Mouse (Mus musculus) forebrain, embryonic 11.5 days (tissue): ENCODE measurements around the gene Tcp11x2. TPM values are rescaled to one million over a fixed set of nuclear protein-coding genes. Genes with fewer than 3 reads are reported as not detected.

Source experiments
- ATAC-seq: fragments of 200-750 bp; cut with Nextera tagmentation; replicated peaks from 2 replicates; pipeline ENCODE4 v1.8.0; 2017; ENCODE audit warnings: moderate TSS enrichment; ENCODE audit not compliant: low FRiP score
- DNase-seq: peaks from one replicate; pipeline ENCODE4 v3.0.0-alpha.2; 2017; ENCODE audit warnings: low spot score
- H3K27ac ChIP-seq: fragments of 300-500 bp; sonication (generic); 2 replicates; pipeline ENCODE4 v1.5.1; 2014; ENCODE audit warnings: low read depth, low read length
- H3K27me3 ChIP-seq: fragments of 300-500 bp; sonication (generic); 2 replicates; pipeline ENCODE4 v1.6.1; 2014; ENCODE audit warnings: mild to moderate bottlenecking, low read length, mixed read lengths; ENCODE audit not compliant: control insufficient read depth, insufficient read depth
- H3K36me3 ChIP-seq: fragments of 300-500 bp; sonication (generic); 2 replicates; pipeline ENCODE4 v1.6.1; 2014; ENCODE audit warnings: mild to moderate bottlenecking, low read length, moderate library complexity, mixed read lengths; ENCODE audit not compliant: control insufficient read depth, insufficient read depth
- H3K4me1 ChIP-seq: fragments of 300-500 bp; sonication (generic); replicated peaks from 2 replicates; pipeline ENCODE4 v1.6.1; 2014; ENCODE audit warnings: low read length, mixed read lengths; ENCODE audit not compliant: control insufficient read depth, insufficient read depth
- H3K4me2 ChIP-seq: fragments of 300-500 bp; sonication (generic); 2 replicates; pipeline ENCODE4 v1.6.1; 2014; ENCODE audit warnings: low read depth, mild to moderate bottlenecking, low read length, moderate library complexity, mixed read lengths; ENCODE audit not compliant: severe bottlenecking
- H3K4me3 ChIP-seq: fragments of 300-500 bp; sonication (generic); 2 replicates; pipeline ENCODE4 v1.5.1; 2014; ENCODE audit warnings: low read depth, low read length
- H3K9ac ChIP-seq: fragments of 300-500 bp; sonication (generic); 2 replicates; pipeline ENCODE4 v1.6.1; 2014; ENCODE audit warnings: low read length
- H3K9me3 ChIP-seq: fragments of 300-500 bp; sonication (generic); 2 replicates; pipeline ENCODE4 v1.6.1; 2016; ENCODE audit warnings: low read length, mixed read lengths; ENCODE audit not compliant: control insufficient read depth
- WGBS: fragments of 180-500 bp; shearing (Covaris S2); extraction: QIAGEN DNeasy Blood & Tissue Kit; methylation state at CpG from one replicate; pipeline ENCODE4 v1.1.7; 2014; 5-methylcytosine and 5-hydroxymethylcytosine counted together
- polyA plus RNA-seq: library from polyadenylated mRNA; unstranded; fragments of >200 nt; fragmentation: Nextera tagmentation; extraction: Ambion mirVana; gene quantifications from 2 replicates; pipeline ENCODE4 v1.2.1, GENCODE M21; 2014

The Tcp11x2 gene
- polyA plus RNA-seq, 1 experiment from 2014 or later = not detected

DNA sequence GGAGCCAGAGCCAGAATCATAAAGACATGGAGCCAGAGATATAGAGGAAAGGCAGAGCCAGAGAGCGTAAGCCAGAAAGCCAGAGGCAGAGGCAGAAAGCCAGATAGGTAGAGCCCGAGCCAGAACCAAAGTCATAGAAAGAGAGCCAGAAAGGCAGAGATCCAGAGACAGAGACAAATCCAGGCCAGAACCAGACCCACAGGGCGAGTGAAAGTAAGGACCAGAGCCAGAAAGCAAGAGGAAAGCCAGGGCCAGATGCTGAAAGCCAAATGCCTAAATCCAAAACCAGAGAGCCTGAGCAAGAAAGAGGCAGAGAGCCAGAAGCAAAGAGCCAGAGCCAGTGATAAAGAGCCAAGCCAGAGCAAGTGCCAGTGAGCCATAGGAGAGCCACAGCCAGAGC, 5.8 kb downstream of the Tcp11x2 start:
- no peak overlapping the region for H3K4me2 ChIP-seq
- no peaks in the 10 kb centered on the region; the same call in 1 of the 2 replicates for H3K27me3 ChIP-seq
- no peak overlapping the region for H3K9ac ChIP-seq
- no peak overlapping the region for H3K27ac ChIP-seq
- no peaks in the 10 kb centered on the region for H3K9me3 ChIP-seq
- H3K4me3 ChIP-seq = no peak overlapping the region
- H3K4me1 ChIP-seq = no peaks in the 10 kb centered on the region
- no peak for ATAC-seq
- 77% methylated on average over 3 of the region's 3 CpGs for WGBS
- no peak for DNase-seq
- H3K36me3 ChIP-seq = no peaks in the 10 kb centered on the region

DNA sequence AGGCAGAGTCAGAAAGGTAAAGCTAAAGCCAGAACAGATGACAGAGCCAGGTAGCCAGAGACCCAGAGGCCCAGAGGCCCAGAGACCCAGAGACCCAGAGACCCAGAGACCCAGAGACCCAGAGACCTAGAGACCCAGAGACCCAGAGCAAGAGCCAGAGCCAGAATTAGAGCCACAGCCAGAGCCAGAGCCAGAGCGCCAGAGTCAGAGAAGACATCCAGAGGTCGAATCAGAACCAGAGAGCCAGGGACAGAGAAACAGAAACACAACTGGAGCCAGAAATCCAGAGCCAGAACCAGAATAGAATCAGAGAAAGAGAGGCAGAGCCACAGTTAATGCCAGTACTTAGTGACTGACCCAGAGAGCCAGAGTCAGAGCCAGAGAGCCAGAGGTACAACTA, 11.7 kb downstream of the Tcp11x2 start:
- WGBS = 88% methylated on average over 2 of the region's 2 CpGs
- DNase-seq = no peak
- no peaks in the 10 kb centered on the region; the same call in 1 of the 2 replicates for H3K27me3 ChIP-seq

DNA sequence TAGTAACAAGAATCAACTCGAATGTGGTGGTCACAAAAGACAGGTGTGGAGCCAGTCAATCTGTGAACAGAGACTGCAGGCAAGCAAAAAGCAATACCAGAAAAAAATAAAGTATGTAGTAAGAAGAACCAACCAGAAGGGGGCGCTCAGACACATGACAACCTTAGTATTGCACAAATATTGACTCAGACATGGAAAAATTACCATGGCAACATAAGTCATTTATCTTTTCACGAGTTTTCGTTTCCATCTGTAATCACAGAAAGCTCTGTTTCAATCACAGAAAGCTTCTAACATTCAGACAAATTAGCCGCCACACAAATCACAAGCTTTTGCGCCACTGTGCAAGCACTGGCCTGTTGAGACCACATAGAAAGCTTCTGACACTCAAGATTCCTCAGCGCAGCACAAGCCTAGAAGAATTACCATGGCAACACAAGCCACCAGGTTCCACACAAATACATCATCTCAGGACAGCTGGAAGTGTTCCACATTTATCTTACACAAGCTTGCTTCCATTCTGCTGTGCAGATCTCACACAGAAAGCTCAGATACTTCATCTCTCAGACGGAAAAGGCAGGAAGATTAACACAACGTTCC, 41.3 kb downstream of the Tcp11x2 start:
- Histone ChIP-seq H3K27ac (no peak overlapping the region), H3K27me3 (no peaks in the 10 kb centered on the region), H3K4me2 (no peak overlapping the region), H3K9ac (no peak overlapping the region), H3K4me3 (no peak overlapping the region), H3K9me3 (no peaks in the 10 kb centered on the region), H3K4me1 (no peaks in the 10 kb centered on the region), H3K36me3 (no peaks in the 10 kb centered on the region)
- 57% methylated on average over 9 of the region's 9 CpGs for WGBS
- no peak for DNase-seq
- ATAC-seq = no peak

More for the DNA sequence above, 11.7 kb downstream of the Tcp11x2 start:
- H3K4me3 ChIP-seq = no peak overlapping the region
- H3K36me3 ChIP-seq = no peaks in the 10 kb centered on the region
- no peak overlapping the region for H3K27ac ChIP-seq
- H3K4me2 ChIP-seq = no peak overlapping the region
- H3K9ac ChIP-seq = no peak overlapping the region
- no peak for ATAC-seq
- no peaks in the 10 kb centered on the region for H3K4me1 ChIP-seq
- H3K9me3 ChIP-seq = no peaks in the 10 kb centered on the region

DNA sequence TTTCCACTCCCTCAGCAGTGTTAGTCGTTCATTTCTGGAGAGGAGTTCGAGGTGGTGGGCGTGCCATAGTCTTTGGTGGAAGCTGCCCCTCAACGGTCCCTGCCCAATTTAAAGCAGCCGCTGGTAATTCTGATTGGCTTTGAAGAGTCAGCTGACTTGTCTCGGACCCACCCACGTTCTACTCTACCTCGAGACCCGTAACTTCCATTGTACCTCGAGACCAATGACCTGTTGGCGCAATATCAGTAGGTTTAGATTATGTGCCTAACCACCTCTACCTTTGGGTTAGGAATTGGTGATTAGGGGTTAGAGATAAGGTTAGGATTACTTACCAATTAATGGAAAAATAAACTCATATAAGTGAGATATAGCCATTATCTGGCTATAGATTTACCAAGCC, 66.0 kb downstream of the Tcp11x2 start, which contains the start of gene Prame:
Gene Prame (minus strand): TSS at position 101 of the 400 bp plus-strand sequence.
- ATAC-seq = no peak
- no peak for DNase-seq
- no peaks in the 10 kb centered on the region for H3K36me3 ChIP-seq
- no peak within 1 kb of the TSS for H3K27ac ChIP-seq
- H3K4me3 ChIP-seq = no peak within 1 kb of the TSS
- no peak within 1 kb of the TSS for H3K4me2 ChIP-seq
- no peaks in the 10 kb centered on the region for H3K27me3 ChIP-seq
- no peaks in the 10 kb centered on the region for H3K9me3 ChIP-seq
- WGBS = 89% methylated on average over 11 of the region's 11 CpGs
- no peaks in the 10 kb centered on the region for H3K4me1 ChIP-seq
- no peak within 1 kb of the TSS for H3K9ac ChIP-seq

Other genes with a start within 250 kb of the Tcp11x2 start
- not detected in 2 replicates for gene AV320801, start 199.2 kb downstream of the Tcp11x2 start, polyA plus RNA-seq
- not detected in 2 replicates for gene Nxf7, start 95.0 kb downstream of the Tcp11x2 start, polyA plus RNA-seq
- not detected in 2 replicates for gene Prame, start 66.1 kb downstream of the Tcp11x2 start, polyA plus RNA-seq
- not detected in 2 replicates for gene Tmsb15a, start 31.5 kb upstream of the Tcp11x2 start, polyA plus RNA-seq
- gene Armcx5, start 48.9 kb upstream of the Tcp11x2 start, polyA plus RNA-seq = 9.7 and 10.2 TPM in 2 replicates
- 78.1 and 81.5 TPM in 2 replicates for gene Gprasp1, start 48.9 kb upstream of the Tcp11x2 start, polyA plus RNA-seq
- gene Bhlhb9, start 103.8 kb upstream of the Tcp11x2 start, polyA plus RNA-seq = 65.5 and 71.6 TPM in 2 replicates
- 41.2 and 42.7 TPM in 2 replicates for gene Gprasp2, start 145.2 kb upstream of the Tcp11x2 start, polyA plus RNA-seq